Mouse (Mus musculus): ENCODE data around the gene Topbp1.

Gene Topbp1

DNA sequence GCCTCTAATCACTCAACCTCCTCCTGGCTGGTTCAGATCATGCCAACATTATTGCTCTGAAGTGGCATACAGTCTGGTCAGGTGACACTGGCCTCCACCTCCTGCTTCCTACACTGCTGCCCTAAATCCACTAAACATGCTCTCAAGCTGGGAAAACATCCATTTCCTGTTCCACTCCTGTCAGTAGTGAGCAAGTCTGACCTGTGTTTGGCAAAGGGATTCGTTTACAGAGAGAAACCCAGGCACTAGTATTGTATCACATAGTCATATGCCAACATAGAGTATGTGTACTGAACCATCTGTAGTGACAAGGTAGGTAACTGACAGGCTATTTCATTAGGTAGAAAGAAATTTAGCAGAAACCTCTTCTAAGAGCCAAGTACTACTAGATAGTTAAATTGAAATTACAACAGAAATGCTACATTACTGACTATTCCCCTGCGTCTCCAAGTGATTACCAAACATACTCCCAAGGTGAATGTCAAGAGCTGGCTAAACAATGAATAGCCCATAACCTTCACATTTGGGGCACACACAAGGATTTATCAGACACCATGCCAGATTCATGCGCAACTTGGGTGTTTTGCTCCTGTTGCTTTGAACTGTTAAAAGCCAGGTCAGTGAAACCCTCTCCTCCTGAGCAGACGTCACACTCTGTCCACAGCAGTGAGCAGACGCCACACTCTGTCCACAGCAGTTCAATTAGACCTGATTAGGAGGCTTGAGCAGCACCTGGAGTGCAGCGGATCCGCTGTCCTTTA is 48.7 kb downstream of the Topbp1 start:
- DNase-seq, result peak; percentile 32

DNA sequence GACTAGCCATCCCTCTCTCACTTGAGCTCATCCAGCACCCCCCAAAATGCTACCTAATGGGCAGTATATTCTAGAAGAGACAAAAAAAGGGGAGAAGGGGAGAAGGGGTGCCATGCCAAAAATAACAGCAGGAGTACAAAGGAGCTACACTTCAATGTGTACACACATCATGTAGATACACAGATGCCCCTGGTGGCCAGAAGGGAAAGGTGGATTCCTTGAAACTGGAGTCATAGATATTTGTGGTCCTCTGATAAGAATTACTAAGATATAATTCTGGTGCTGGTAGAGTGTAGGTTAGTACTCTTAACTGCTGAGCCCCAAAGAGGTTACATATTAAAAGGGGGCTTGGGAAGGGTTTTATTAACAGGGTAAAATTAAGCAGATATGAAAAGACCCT is 52.9 kb downstream of the Topbp1 start:
- DNase-seq, result no peak

GRCm38 (mm10) chr9:103358545-103358944 is 53.5 kb downstream of the Topbp1 start:
- DNase-seq, result no peak

DNA sequence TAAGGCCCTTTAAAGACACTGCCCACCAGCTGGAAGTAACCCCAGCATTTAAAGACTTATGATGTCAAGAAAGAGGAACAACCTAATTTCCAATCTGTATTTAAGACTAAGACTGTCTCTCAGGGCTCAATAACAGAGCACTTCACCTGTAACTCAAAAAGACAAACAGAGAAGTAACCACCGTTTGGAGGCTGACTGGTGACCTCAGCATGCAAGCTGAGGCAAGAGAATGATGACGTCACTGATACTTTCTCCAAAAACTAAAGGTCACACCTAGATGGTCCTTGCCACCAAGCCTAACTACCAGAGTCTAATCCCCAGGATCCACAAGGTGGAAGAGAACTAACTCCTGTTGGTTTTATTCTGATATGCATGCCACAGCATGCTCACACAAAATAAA is 55.6 kb downstream of the Topbp1 start:
- no peak for DNase-seq

DNA sequence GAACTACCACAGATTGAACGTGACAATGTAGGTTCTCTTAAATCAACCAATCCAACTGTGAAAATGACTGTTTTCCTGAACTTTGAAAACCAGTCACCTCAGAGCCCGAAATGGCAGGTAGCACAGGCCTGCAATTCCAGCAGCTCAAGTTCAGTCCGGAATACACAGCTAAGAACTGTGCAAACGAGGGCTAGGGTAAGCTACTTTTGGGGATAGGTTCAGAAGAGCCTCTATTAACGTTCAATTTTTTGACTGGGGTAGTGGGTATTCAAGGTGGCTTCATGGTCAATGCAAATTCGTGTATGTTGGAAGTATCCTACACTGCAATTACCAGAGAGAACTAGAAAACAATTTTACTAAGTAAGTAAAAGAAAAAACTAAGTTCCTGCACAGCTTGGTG is 58.1 kb downstream of the Topbp1 start:
- DNase-seq, result no peak

- peak; percentile 23 for DNase-seq
Measured at GRCm38 (mm10) chr9:103363730-103364417, 58.9 kb downstream of the Topbp1 start.

DNA sequence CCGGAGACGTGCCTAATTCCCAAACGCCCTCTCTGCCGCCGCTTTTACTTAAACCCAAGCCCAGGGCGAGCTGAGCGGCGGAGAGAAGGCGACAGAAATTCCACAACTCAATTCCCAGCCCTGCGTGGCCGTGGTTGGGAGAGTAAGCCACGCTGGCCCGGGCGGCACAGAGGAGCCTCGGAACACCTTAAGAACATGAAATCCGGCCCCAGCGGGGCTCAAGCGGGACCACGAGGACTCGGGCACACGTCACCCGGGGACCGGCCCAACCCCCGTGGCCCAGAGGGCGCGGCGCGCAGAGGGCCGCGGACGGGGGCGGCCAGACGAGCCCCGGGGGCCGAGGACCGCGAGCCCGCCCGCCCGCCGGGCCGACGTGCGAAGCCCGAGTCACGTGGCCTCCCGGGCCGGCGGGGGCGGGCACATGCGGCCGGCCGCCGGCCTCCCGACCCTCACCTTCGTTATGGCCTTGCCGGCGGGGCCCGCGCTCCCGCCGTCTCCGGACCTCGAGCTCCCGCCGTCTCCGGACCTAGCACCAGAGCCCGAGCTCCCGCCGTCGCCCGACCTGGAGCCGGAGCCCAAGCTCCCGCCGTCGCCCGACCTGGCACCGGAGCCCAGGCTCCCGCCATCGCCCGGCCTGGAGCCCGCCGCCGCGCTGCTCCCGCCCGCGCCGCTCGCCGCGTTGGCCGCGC is 59.7 kb downstream of the Topbp1 start:
- peak; percentile 67 for DNase-seq

DNA sequence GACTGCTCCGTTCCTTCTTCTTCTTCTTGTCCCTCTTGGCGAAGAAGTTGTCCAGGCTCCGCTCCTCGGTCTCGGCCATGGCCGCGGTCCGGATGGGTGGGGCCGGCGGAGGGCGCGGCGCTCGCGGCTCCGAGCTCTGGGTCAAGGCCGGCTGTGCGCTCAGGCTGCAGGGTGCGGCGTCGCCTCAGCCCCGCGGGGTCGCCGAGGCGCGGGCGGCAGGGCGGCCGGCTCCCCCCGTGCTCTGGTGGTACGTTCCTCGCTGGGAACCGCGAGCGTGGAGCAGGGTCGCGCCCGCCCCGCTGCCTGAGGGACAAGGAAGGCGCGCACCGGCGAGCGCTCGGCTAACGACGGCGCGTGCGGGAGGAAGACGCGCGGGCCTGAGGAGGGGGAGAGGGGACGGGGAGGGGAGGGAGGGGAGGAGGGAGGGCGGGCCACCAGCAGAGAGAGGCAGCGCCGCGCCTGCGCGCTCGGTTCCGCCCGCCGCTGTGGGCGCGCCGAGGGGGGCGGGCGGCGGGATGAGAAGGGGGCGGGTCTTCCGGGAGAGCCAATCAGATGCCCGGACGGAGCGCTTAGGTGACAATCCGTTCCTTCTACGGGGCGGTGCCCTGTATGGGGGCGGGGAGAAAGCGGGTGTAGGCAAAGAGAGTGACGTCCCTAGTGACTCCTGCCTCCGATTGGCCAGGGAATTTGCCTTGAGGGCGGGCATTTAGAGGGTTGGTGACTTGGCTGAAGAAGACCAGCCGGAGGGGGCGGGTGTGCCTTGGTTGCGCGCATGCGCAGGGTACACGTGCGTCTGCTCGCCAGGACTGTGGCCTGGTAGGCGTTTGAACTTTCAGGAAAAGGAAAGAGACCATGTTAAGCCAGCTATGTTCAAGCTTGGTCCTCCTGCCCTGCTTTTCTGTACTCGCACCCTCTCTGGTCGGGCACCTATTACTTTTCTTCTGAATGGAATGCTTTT is 60.6 kb downstream of the Topbp1 start, which contains the start of gene Cdv3:
TSS of gene Cdv3 (minus strand) at position 551 of the 958 bp plus-strand sequence.
- peak; percentile 100 for DNase-seq

DNA sequence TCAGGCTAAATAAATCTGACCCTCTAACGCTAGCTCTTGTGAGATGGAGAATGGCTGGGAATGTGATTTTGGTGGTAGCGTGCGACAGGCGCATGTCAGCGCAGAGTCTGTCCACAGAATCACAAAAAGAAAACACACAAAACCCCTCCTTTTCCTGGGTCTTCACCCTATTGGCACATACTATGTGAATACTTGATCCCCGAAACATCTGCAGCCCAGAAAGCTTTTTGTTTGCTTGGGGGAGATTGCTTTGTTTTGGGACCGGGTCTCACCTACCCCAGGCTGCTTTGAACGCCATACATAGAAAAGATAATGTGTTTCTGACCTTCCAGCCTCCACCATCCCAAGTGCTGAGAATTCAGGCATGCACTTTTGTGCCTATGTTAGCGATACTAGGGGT is 61.3 kb downstream of the Topbp1 start:
- no peak for DNase-seq

- no peak for DNase-seq
Measured at GRCm38 (mm10) chr9:103369951-103370350, 64.9 kb downstream of the Topbp1 start.

- no peak for DNase-seq
Measured at GRCm38 (mm10) chr9:103372271-103373010, 67.4 kb downstream of the Topbp1 start.

- DNase-seq, result no peak
Measured at GRCm38 (mm10) chr9:103376346-103377320, 71.6 kb downstream of the Topbp1 start.

DNA sequence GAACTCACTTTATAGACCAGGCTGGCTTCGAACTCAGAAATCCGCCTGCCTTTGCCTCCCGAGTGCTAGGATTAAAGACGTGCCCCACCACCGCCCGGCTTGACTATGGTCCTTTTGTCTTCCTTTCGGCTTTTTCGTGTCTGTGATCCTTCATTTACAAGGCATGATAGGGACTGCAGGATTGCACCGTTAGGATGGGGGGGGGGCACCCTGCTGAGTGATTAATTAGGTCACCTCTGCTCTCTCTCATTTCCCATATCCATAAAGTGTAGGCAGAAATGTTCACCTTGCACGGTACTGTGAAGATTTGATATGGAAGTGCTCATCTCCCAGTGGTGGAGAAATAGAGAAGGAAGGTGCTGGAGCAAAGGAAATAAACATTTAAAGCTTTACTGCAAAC is 73.7 kb downstream of the Topbp1 start:
- DNase-seq, result no peak

DNA sequence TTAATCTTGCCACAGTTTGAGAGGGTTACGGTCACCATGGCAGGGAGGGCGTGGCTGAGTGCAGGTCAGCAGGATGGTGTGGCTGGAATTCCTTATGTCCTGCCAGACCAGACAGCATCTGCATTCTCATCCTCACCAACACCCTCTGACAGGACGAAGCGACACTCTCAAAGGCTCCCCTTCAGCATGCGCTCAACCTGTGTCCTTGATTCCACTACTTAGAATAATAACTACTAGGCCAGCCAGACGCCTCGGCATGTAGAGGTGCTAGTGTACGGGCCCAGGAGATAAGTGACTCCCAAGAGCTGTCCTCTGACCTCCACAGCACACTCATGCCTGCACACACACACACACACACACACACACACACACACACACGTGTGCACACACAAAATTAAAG is 74.2 kb downstream of the Topbp1 start:
- DNase-seq, result no peak

DNA sequence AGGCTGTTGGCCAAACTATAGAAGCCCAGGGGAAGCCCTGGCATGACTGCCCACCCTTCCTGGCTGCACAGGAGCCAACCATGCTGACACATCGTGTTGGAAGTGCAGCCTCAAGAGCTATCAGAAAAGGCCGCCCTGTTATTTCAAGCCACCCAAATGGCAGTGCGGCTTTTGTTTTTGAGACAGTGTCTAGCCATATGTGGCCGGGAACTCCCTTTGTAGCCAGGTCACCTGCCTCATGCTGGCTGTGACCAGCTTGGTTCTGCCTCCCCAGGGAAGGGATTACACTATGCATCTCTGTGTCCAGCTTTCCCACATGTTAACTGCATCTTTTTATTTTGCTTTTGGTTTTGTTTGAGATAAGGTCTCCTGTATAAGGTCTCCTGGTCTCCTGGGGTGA is 75.6 kb downstream of the Topbp1 start:
- DNase-seq, result no peak

DNA sequence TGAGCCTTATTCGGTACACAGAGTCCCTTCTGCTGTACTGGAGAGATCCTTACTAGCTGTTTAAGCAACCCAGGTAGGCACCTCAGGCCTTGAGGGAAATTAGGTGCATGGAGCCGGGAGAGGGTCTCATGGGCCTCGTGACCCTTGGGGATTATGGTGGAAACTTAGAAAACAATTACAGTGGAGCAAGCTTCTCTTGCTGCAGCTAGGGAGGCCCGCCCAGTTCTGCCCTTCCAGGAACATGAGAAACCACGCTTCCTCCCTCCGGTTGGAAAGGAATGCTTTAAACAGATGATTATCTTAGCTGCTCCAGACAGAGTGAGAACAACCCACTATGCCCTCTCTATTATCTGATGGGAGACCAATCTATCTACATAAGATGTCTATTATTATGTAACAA is 78.0 kb downstream of the Topbp1 start:
- DNase-seq, result peak; percentile 21

GRCm38 (mm10) chr9:103383576-103383975 is 78.6 kb downstream of the Topbp1 start:
- DNase-seq, result no peak

GRCm38 (mm10) chr9:103384141-103384796 is 79.3 kb downstream of the Topbp1 start:
- DNase-seq, result no peak

- DNase-seq, result no peak
Measured at GRCm38 (mm10) chr9:103385600-103385999, 80.6 kb downstream of the Topbp1 start.

GRCm38 (mm10) chr9:103386573-103386972 is 81.6 kb downstream of the Topbp1 start:
- no peak for DNase-seq

Measured in lung, postnatal 36 days (tissue).